Comparison of ENCODE assay signal across 10 mouse cellular contexts in the genomic region with DNA sequence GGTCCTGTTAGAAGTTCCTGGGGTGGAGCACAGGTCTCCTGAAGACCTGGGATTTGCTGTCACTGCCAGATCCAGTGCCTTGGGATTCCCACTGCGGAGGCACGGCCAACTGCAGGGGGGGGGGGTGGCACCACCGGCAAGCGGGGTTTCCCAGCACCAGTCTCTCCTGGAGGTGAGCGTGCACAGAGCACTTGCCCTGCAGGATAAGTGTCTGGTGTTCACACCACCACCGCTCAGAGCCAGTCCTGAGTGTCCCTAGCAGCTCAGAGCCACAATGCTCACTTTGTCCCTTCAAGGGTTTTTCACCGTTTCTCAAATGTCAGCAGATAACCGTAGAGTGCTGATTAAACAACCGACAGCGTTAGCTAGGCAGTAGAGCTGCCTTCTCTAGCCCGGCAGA. TPM values are rescaled to one million over a fixed set of nuclear protein-coding genes. Genes with fewer than 3 reads are reported as not detected.
DNase-seq lines count a peak whose midpoint lies in the region; ATAC-seq and TF ChIP-seq lines count a peak whose summit lies in the region.
"Had no signal": no experiment of that assay in that cellular context is flagged by ENCODE, and none has a peak within 500 bp of the region (broad histone marks: within the 10 kb centered on the region; RNA-seq: fewer than 3 reads in every experiment).

No protein-coding gene starts in this region.

- no peaks in the 10 kb centered on the region for H3K36me3 ChIP-seq in kidney, embryonic 15.5 days
- H3K36me3 ChIP-seq in embryonic facial prominence, embryonic 15.5 days, result no peaks in the 10 kb centered on the region
- no peaks in the 10 kb centered on the region for H3K36me3 ChIP-seq in intestine, embryonic 15.5 days
- H3K36me3 ChIP-seq in midbrain, postnatal 0 days (ENCODE audit: insufficient read depth, low read length), result no peaks in the 10 kb centered on the region

- DNase-seq in kidney, postnatal 36 days, result no peak
- DNase-seq in midbrain, postnatal 0 days (ENCODE audit: low spot score), result no peak
- DNase-seq in B cell, adult 2 months, result no peak
- DNase-seq in embryo, embryonic 10 days (ENCODE audit: low spot score), result no peak
- DNase-seq in right cerebral cortex, postnatal 25 days, result no peak
- DNase-seq: cerebellum, postnatal 36 days had no signal

- no peaks in the 10 kb centered on the region for H3K9me3 ChIP-seq in kidney, embryonic 15.5 days (replicated peaks)
- no peaks in the 10 kb centered on the region for H3K9me3 ChIP-seq in embryonic facial prominence, embryonic 15.5 days (replicated peaks)
- H3K9me3 ChIP-seq in intestine, embryonic 15.5 days, result no peaks in the 10 kb centered on the region
- no peaks in the 10 kb centered on the region for H3K9me3 ChIP-seq in midbrain, postnatal 0 days (ENCODE audit: low read length)
- H3K9me3 ChIP-seq: megakaryocyte, embryonic 14.5 days had no signal

- 0 out of 2 replicates have a peak overlapping the region, but pooled peaks have one; percentile 7 for H3K4me3 ChIP-seq in kidney, embryonic 15.5 days (replicated peaks)
- H3K4me3 ChIP-seq in embryonic facial prominence, embryonic 15.5 days (replicated peaks), result no peak overlapping the region
- no peak overlapping the region for H3K4me3 ChIP-seq in intestine, embryonic 15.5 days (replicated peaks)
- H3K4me3 ChIP-seq in midbrain, postnatal 0 days (ENCODE audit: low read depth, low read length), result no peak overlapping the region
- H3K4me3 ChIP-seq: megakaryocyte, embryonic 14.5 days had no signal

- H3K9ac ChIP-seq in kidney, embryonic 15.5 days, result no peak overlapping the region
- H3K9ac ChIP-seq in embryonic facial prominence, embryonic 15.5 days, result no peak overlapping the region
- no peak overlapping the region for H3K9ac ChIP-seq in intestine, embryonic 15.5 days
- no peak overlapping the region for H3K9ac ChIP-seq in midbrain, postnatal 0 days (replicated peaks; ENCODE audit: low read length, poor library complexity, severe bottlenecking)

- peaks cover 15% of the 10 kb centered on the region for H3K4me1 ChIP-seq in kidney, embryonic 15.5 days
- peaks cover 5% of the 10 kb centered on the region for H3K4me1 ChIP-seq in embryonic facial prominence, embryonic 15.5 days
- H3K4me1 ChIP-seq in intestine, embryonic 15.5 days (replicated peaks), result peaks cover 12% of the 10 kb centered on the region
- 0 out of 2 replicates have a peak, but pooled peaks cover 3% of the 10 kb centered on the region for H3K4me1 ChIP-seq in midbrain, postnatal 0 days (ENCODE audit: insufficient read depth, low read length)

- 30% methylated on average over 11 of the region's 11 CpGs for WGBS in kidney, embryonic 15.5 days
- 11% methylated on average over 11 of the region's 11 CpGs for WGBS in embryonic facial prominence, embryonic 15.5 days
- WGBS in intestine, embryonic 15.5 days, result 18% methylated on average over 11 of the region's 11 CpGs
- 15% methylated on average over 11 of the region's 11 CpGs for WGBS in midbrain, postnatal 0 days

- ATAC-seq in kidney, embryonic 15.5 days (replicated peaks; ENCODE audit: low FRiP score), result no peak
- no peak for ATAC-seq in embryonic facial prominence, embryonic 15.5 days (ENCODE audit: insufficient number of reproducible peaks, low FRiP score, low TSS enrichment, low read depth)
- no peak for ATAC-seq in intestine, embryonic 15.5 days
- 0 out of 2 replicates have a peak, but pooled peaks have one; percentile 19 for ATAC-seq in midbrain, postnatal 0 days (ENCODE audit: low FRiP score)

- no peaks in the 10 kb centered on the region for H3K27me3 ChIP-seq in kidney, embryonic 15.5 days
- no peaks in the 10 kb centered on the region for H3K27me3 ChIP-seq in embryonic facial prominence, embryonic 15.5 days
- H3K27me3 ChIP-seq in intestine, embryonic 15.5 days (replicated peaks), result no peaks in the 10 kb centered on the region
- H3K27me3 ChIP-seq in midbrain, postnatal 0 days (ENCODE audit: insufficient read depth, low read length), result no peaks in the 10 kb centered on the region

- TF ChIP-seq CTCF in midbrain, postnatal 0 days (IDR thresholded peaks at IDR 0.05), result no peak

- H3K27ac ChIP-seq in kidney, embryonic 15.5 days, result peak overlapping the region; percentile 51
- no peak overlapping the region for H3K27ac ChIP-seq in embryonic facial prominence, embryonic 15.5 days (replicated peaks)
- no peak overlapping the region for H3K27ac ChIP-seq in intestine, embryonic 15.5 days
- no peak overlapping the region for H3K27ac ChIP-seq in midbrain, postnatal 0 days (ENCODE audit: low read depth, low read length)

- H3K4me2 ChIP-seq in kidney, embryonic 15.5 days, result peak overlapping the region; percentile 28
- H3K4me2 ChIP-seq in embryonic facial prominence, embryonic 15.5 days (replicated peaks), result peak overlapping the region; percentile 34
- peak overlapping the region; percentile 41 for H3K4me2 ChIP-seq in intestine, embryonic 15.5 days (replicated peaks)
- H3K4me2 ChIP-seq in midbrain, postnatal 0 days (ENCODE audit: low read depth, low read length, poor library complexity, severe bottlenecking), result peak overlapping the region; percentile 13

RNA-seq across cellular contexts. Expression of a gene that starts 22.7 kb away (rescaled TPM):
- polyA plus RNA-seq in kidney, embryonic 15.5 days (2015; fragmentation: Nextera tagmentation; extraction: Ambion mirVana), result 13.8 and 15.5 TPM in 2 replicates
- 11.3 and 12.6 TPM in 2 replicates for polyA plus RNA-seq in embryonic facial prominence, embryonic 15.5 days (2015; fragmentation: Nextera tagmentation; extraction: Ambion mirVana)
- 21.5 and 23.4 TPM in 2 replicates for polyA plus RNA-seq in intestine, embryonic 15.5 days (2015; fragmentation: Nextera tagmentation; extraction: Ambion mirVana)
- total RNA-seq in midbrain, postnatal 0 days (2014; rRNA removed), result 11.4 and 27.2 TPM in 2 replicates
- polyA plus RNA-seq in midbrain, postnatal 0 days (2015; fragmentation: Nextera tagmentation; extraction: Ambion mirVana), result 5.5 and 6.0 TPM in 2 replicates

RNA-seq across cellular contexts. Expression of a gene that starts 42.4 kb away (rescaled TPM):
- 73.3 and 82.0 TPM in 2 replicates for polyA plus RNA-seq in kidney, embryonic 15.5 days (2015; fragmentation: Nextera tagmentation; extraction: Ambion mirVana)
- 63.8 and 65.0 TPM in 2 replicates for polyA plus RNA-seq in embryonic facial prominence, embryonic 15.5 days (2015; fragmentation: Nextera tagmentation; extraction: Ambion mirVana)
- 68.3 and 77.4 TPM in 2 replicates for polyA plus RNA-seq in intestine, embryonic 15.5 days (2015; fragmentation: Nextera tagmentation; extraction: Ambion mirVana)
- total RNA-seq in midbrain, postnatal 0 days (2014; rRNA removed), result 10.8 and 22.8 TPM in 2 replicates
- 43.9 and 50.1 TPM in 2 replicates for polyA plus RNA-seq in midbrain, postnatal 0 days (2015; fragmentation: Nextera tagmentation; extraction: Ambion mirVana)
